Mouse (Mus musculus): ENCODE data around the gene Fignl2. TPM values are rescaled to one million over a fixed set of nuclear protein-coding genes. Genes with fewer than 3 reads are reported as not detected.
A peak's percentile ranks its signal among the peaks of the same experiment; 100 is the strongest.
"Not testable (repeated sequence)": the region's sequence is repeated elsewhere in the genome, so short reads cannot be mapped to it uniquely, and the experiment has no call there.

Gene Fignl2
- total RNA-seq, 1 experiment = 8.6 TPM

- H3K27ac ChIP-seq (ENCODE audit: insufficient read depth, low read depth, low read length, poor library complexity, severe bottlenecking); H3K4me3 ChIP-seq (ENCODE audit: insufficient read depth in 1 of 2, low read depth in 1 of 2, low read length in 2 of 2, poor library complexity in 1 of 2, severe bottlenecking in 1 of 2); H3K4me1 ChIP-seq (ENCODE audit: control insufficient read depth in 2 of 2, insufficient read depth in 2 of 2, low read length in 2 of 2, poor library complexity in 1 of 2); DNase-seq (ENCODE audit: low read depth, low spot score); in situ Hi-C loops (cut with MboI; ENCODE audit: low sequenced_read_pairs in 2 of 2, unreplicated experiment in 2 of 2); H3K9ac ChIP-seq (ENCODE audit: insufficient read depth, low read depth, low read length, poor library complexity, severe bottlenecking); H3K9me3 ChIP-seq (ENCODE audit: control insufficient read depth, insufficient read depth, low read depth, low read length); H3K36me3 ChIP-seq (ENCODE audit: control insufficient read depth, insufficient read depth, low read length, poor library complexity, severe bottlenecking): not testable (repeated sequence)
- 0 out of 2 replicates have a peak, but pooled peaks have one; percentile 12 for TF ChIP-seq ZC3H11A (IDR thresholded peaks at IDR 0.05; ENCODE audit: borderline replicate concordance, low read depth, low read length)
These were observed 35.4 kb upstream of the Fignl2 start for GRCm38 (mm10) chr15:101113778-101114177.

DNA sequence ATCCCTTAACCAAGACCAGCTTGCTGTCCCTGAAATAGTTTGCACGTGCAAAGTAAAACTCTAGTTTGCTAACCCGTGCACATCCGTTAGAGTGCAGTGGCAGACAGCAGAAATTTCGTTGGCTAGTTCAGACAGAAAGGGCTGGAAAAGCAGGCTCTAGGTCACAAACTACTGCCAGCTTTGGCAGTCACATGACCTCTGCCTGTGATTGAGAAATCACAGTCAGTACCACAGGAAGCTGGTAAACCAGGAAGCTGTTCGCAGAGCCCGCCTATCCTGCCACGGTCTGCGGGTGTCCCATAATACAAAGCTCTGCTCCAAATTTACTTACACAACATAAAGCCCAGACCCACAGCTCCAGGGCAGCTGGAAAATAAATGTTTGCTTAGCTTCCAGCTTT lies 34.8 kb upstream of the Fignl2 start:
- H3K27ac ChIP-seq (ENCODE audit: insufficient read depth, low read depth, low read length, poor library complexity, severe bottlenecking) = no peak overlapping the region
- no peak overlapping the region for H3K4me3 ChIP-seq (ENCODE audit: insufficient read depth in 1 of 2, low read depth in 1 of 2, low read length in 2 of 2, poor library complexity in 1 of 2, severe bottlenecking in 1 of 2)
- TF ChIP-seq HCFC1 (IDR thresholded peaks at IDR 0.05; ENCODE audit: borderline replicate concordance, insufficient read depth, low read length) (no peak), MAFK (IDR thresholded peaks at IDR 0.05; ENCODE audit: insufficient read depth, low read depth, low read length) (no peak), CHD2 (IDR thresholded peaks at IDR 0.05; ENCODE audit: low read depth, low read length) (no peak), ZNF384 (IDR thresholded peaks at IDR 0.05; ENCODE audit: low read depth, low read length) (no peak), ZC3H11A (IDR thresholded peaks at IDR 0.05; ENCODE audit: borderline replicate concordance, low read depth, low read length) (no peak)
- H3K9me3 ChIP-seq (ENCODE audit: control insufficient read depth, insufficient read depth, low read depth, low read length) = no peaks in the 10 kb centered on the region
- H3K4me1 ChIP-seq (ENCODE audit: control insufficient read depth in 2 of 2, insufficient read depth in 2 of 2, low read length in 2 of 2, poor library complexity in 1 of 2) = peaks cover 0 to 3% of the 10 kb centered on the region in 2 experiments; a peak in 1 of 4 replicates
- no peak overlapping the region for H3K9ac ChIP-seq (ENCODE audit: insufficient read depth, low read depth, low read length, poor library complexity, severe bottlenecking)
- in situ Hi-C loops (cut with MboI; ENCODE audit: low sequenced_read_pairs in 2 of 2, unreplicated experiment in 2 of 2) = no loop called here
- no peaks in the 10 kb centered on the region for H3K36me3 ChIP-seq (ENCODE audit: control insufficient read depth, insufficient read depth, low read length, poor library complexity, severe bottlenecking)
- no peak for DNase-seq (ENCODE audit: low read depth, low spot score)

- Histone ChIP-seq H3K4me1 (ENCODE audit: control insufficient read depth in 2 of 2, insufficient read depth in 2 of 2, low read length in 2 of 2, poor library complexity in 1 of 2) (peaks cover 5 to 9% of the 10 kb centered on the region in 2 experiments; a peak in 2 of 4 replicates), H3K27ac (ENCODE audit: insufficient read depth, low read depth, low read length, poor library complexity, severe bottlenecking) (no peak overlapping the region), H3K9me3 (ENCODE audit: control insufficient read depth, insufficient read depth, low read depth, low read length) (no peaks in the 10 kb centered on the region), H3K9ac (ENCODE audit: insufficient read depth, low read depth, low read length, poor library complexity, severe bottlenecking) (no peak overlapping the region), H3K36me3 (ENCODE audit: control insufficient read depth, insufficient read depth, low read length, poor library complexity, severe bottlenecking) (no peaks in the 10 kb centered on the region), H3K4me3 (ENCODE audit: insufficient read depth in 1 of 2, low read depth in 1 of 2, low read length in 2 of 2, poor library complexity in 1 of 2, severe bottlenecking in 1 of 2) (no peak overlapping the region)
- DNase-seq (ENCODE audit: low read depth, low spot score) = no peak
- no peak for TF ChIP-seq ZNF384 (IDR thresholded peaks at IDR 0.05; ENCODE audit: low read depth, low read length)
- TF ChIP-seq CHD2 (IDR thresholded peaks at IDR 0.05; ENCODE audit: low read depth, low read length) = no peak
- TF ChIP-seq HCFC1 (IDR thresholded peaks at IDR 0.05; ENCODE audit: borderline replicate concordance, insufficient read depth, low read length) = no peak
- no peak for TF ChIP-seq MAFK (IDR thresholded peaks at IDR 0.05; ENCODE audit: insufficient read depth, low read depth, low read length)
- TF ChIP-seq ZC3H11A (IDR thresholded peaks at IDR 0.05; ENCODE audit: borderline replicate concordance, low read depth, low read length) = no peak
- in situ Hi-C loops (cut with MboI; ENCODE audit: low sequenced_read_pairs in 2 of 2, unreplicated experiment in 2 of 2) = no loop called here
These were observed 29.7 kb upstream of the Fignl2 start for GRCm38 (mm10) chr15:101107906-101108671.

- Histone ChIP-seq H3K9ac (ENCODE audit: insufficient read depth, low read depth, low read length, poor library complexity, severe bottlenecking) (no peak overlapping the region), H3K36me3 (ENCODE audit: control insufficient read depth, insufficient read depth, low read length, poor library complexity, severe bottlenecking) (no peaks in the 10 kb centered on the region), H3K4me3 (ENCODE audit: insufficient read depth in 1 of 2, low read depth in 1 of 2, low read length in 2 of 2, poor library complexity in 1 of 2, severe bottlenecking in 1 of 2) (no peak overlapping the region), H3K27ac (ENCODE audit: insufficient read depth, low read depth, low read length, poor library complexity, severe bottlenecking) (peak overlapping the region; percentile 40; the same call in 1 of the 2 replicates), H3K4me1 (ENCODE audit: control insufficient read depth in 2 of 2, insufficient read depth in 2 of 2, low read length in 2 of 2, poor library complexity in 1 of 2) (peaks cover 10 to 18% of the 10 kb centered on the region in 2 experiments), H3K9me3 (ENCODE audit: control insufficient read depth, insufficient read depth, low read depth, low read length) (no peaks in the 10 kb centered on the region)
- no peak for DNase-seq (ENCODE audit: low read depth, low spot score)
- TF ChIP-seq HCFC1 (IDR thresholded peaks at IDR 0.05; ENCODE audit: borderline replicate concordance, insufficient read depth, low read length) = no peak
- no peak for TF ChIP-seq ZC3H11A (IDR thresholded peaks at IDR 0.05; ENCODE audit: borderline replicate concordance, low read depth, low read length)
- TF ChIP-seq MAFK (IDR thresholded peaks at IDR 0.05; ENCODE audit: insufficient read depth, low read depth, low read length) = no peak
- TF ChIP-seq CHD2 (IDR thresholded peaks at IDR 0.05; ENCODE audit: low read depth, low read length) = no peak
- no peak for TF ChIP-seq ZNF384 (IDR thresholded peaks at IDR 0.05; ENCODE audit: low read depth, low read length)
- in situ Hi-C loops (cut with MboI; ENCODE audit: low sequenced_read_pairs in 2 of 2, unreplicated experiment in 2 of 2) = no loop called here
These were observed 27.6 kb upstream of the Fignl2 start for GRCm38 (mm10) chr15:101106011-101106410.

Measured in ES-E14 (cell line).